Mouse (Mus musculus): ENCODE results near the gene Tmem273.

The Tmem273 gene

DNA sequence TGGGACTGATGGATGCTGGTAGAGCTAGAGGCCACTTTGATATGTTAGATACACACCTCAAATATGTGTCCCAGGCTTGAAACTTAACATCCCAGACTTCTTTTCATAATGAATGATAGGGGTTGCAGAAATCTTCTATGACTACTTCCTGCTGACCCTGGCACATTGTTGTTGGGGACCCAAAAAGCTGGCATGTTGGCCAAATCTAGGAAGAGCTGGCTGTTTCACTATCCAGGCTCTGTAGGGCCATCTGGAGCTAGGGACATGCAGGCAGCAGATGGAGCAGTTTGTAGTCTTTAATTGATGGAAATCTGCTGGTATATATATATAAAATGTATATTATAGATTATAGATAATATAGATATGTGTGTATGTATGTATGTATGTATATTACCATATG, 56.3 kb downstream of the Tmem273 start:
- in situ Hi-C loops (cut with MboI; ENCODE audit: low pct_unique_long_range_greater_than_20kb in 1 of 2, low sequenced_read_pairs in 2 of 2, unreplicated experiment in 1 of 2): no loop called here

- in situ Hi-C loops (cut with MboI; ENCODE audit: low pct_unique_long_range_greater_than_20kb in 1 of 2, low sequenced_read_pairs in 2 of 2, unreplicated experiment in 1 of 2): no loop called here
Observed at GRCm38 (mm10) chr14:32854059-32854458, 68.3 kb downstream of the Tmem273 start.

DNA sequence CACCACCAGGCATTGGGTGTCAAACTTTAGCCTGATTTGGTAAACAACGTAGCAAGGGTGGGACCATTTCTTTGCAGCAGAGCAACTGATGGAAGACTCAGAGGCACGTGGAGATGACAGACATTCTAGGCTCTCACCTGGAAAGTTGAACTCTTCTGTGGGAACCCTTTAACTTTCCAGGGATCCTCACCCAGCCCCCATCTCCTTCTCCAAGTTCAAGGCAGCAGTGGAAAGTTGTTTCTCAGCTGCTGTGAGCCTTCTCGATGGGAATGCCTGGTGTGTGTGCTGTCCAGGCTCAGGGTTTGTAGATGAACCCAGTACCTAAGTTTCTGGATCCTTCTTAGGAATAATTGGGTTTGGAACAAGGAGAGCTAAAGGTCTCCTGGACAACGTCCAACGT, 70.5 kb downstream of the Tmem273 start:
- in situ Hi-C loops (cut with MboI; ENCODE audit: low pct_unique_long_range_greater_than_20kb in 1 of 2, low sequenced_read_pairs in 2 of 2, unreplicated experiment in 1 of 2): no loop called here

- in situ Hi-C loops (cut with MboI; ENCODE audit: low pct_unique_long_range_greater_than_20kb in 1 of 2, low sequenced_read_pairs in 2 of 2, unreplicated experiment in 1 of 2): no loop called here
Observed at GRCm38 (mm10) chr14:32856681-32857328, 71.0 kb downstream of the Tmem273 start, which contains the start of gene Vstm4. Gene Vstm4, plus strand, starts transcription at chr14:32856756.

- in situ Hi-C loops (cut with MboI; ENCODE audit: low pct_unique_long_range_greater_than_20kb in 1 of 2, low sequenced_read_pairs in 2 of 2, unreplicated experiment in 1 of 2): no loop called here
Observed at GRCm38 (mm10) chr14:32858361-32858760, 72.6 kb downstream of the Tmem273 start.

DNA sequence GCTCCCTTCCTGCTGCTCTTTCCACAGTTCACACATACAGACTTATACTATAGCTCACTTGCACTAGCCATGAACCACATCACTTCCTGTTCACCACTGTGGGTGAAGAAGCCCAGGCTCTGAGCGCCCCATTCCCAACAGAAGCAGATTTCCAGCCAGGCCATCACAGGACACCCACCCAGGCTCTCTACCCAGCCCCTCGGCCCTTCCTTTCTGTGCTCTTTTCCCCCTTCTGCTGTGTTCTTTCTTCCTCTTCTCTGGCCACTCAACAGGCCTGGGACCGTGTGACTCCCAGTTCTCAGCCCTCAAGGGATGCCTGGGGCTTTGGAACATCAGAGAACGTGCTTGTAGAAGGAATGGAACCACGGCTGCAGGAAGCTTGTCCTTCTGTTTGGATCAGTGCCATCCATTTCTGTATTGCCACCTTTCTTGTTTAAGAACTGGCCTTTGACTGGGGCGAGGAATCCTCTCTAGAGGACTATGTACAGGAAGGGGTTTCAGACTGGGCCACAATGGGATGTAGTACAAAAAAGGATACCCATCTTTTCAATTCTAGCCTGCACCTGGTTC, 73.3 kb downstream of the Tmem273 start:
- in situ Hi-C loops (cut with MboI; ENCODE audit: low pct_unique_long_range_greater_than_20kb in 1 of 2, low sequenced_read_pairs in 2 of 2, unreplicated experiment in 1 of 2): no loop called here

GRCm38 (mm10) chr14:32859831-32860569, 74.2 kb downstream of the Tmem273 start:
- in situ Hi-C loops (cut with MboI; ENCODE audit: low pct_unique_long_range_greater_than_20kb in 1 of 2, low sequenced_read_pairs in 2 of 2, unreplicated experiment in 1 of 2): no loop called here

- in situ Hi-C loops (cut with MboI; ENCODE audit: low pct_unique_long_range_greater_than_20kb in 1 of 2, low sequenced_read_pairs in 2 of 2, unreplicated experiment in 1 of 2): no loop called here
Observed at GRCm38 (mm10) chr14:32861149-32861581, 75.4 kb downstream of the Tmem273 start.

DNA sequence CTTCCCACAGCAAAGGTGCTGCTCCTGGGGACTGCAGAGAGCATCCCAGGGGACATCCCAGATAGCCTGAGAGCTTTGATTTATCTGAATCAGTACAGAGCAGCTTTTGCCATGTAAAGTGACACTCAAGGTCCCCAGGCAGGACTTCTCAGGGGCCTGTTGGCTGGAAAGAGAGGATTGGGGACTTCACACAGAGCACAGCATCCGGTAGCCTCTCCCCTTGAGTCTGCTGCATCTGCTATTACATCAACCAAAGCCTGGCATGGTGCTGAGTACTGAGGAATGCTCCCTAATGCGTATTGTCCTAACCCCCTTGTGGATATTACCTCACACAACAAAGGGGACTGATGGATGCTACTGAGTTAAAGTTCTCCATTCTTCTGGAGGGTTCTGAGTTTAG, 75.9 kb downstream of the Tmem273 start:
- in situ Hi-C loops (cut with MboI; ENCODE audit: low pct_unique_long_range_greater_than_20kb in 1 of 2, low sequenced_read_pairs in 2 of 2, unreplicated experiment in 1 of 2): no loop called here

GRCm38 (mm10) chr14:32865331-32865730, 79.6 kb downstream of the Tmem273 start:
- in situ Hi-C loops (cut with MboI; ENCODE audit: low pct_unique_long_range_greater_than_20kb in 1 of 2, low sequenced_read_pairs in 2 of 2, unreplicated experiment in 1 of 2): no loop called here
